Mouse (Mus musculus): Measurements from ENCODE around the gene Gsk3a.
"Not testable (repeated sequence)": the region's sequence is repeated elsewhere in the genome, so short reads cannot be mapped to it uniquely, and the experiment has no call there.

Gsk3a gene

GRCm38 (mm10) chr7:25273259-25274241 is 35.9 kb upstream of the Gsk3a start:
- DNase-seq (ENCODE audit: low spot score in 2 of 2) = no peak

- DNase-seq (ENCODE audit: low spot score in 2 of 2) = no peak
Measured at GRCm38 (mm10) chr7:25272445-25273258, 35.0 kb upstream of the Gsk3a start.

- DNase-seq (ENCODE audit: low spot score in 2 of 2) = no peak
Measured at GRCm38 (mm10) chr7:25271651-25272444, 34.2 kb upstream of the Gsk3a start.

- no peak for DNase-seq (ENCODE audit: low spot score in 2 of 2)
Measured at GRCm38 (mm10) chr7:25270652-25271633, 33.3 kb upstream of the Gsk3a start.

GRCm38 (mm10) chr7:25269545-25270271 is 32.1 kb upstream of the Gsk3a start:
- DNase-seq (ENCODE audit: low spot score in 2 of 2) = peak in 1 of 2 experiments; percentile 14

- peak in 1 of 2 experiments; percentile 20 for DNase-seq (ENCODE audit: low spot score in 2 of 2)
Measured at GRCm38 (mm10) chr7:25269029-25269428, 31.4 kb upstream of the Gsk3a start.

GRCm38 (mm10) chr7:25268588-25268987 is 30.9 kb upstream of the Gsk3a start:
- DNase-seq (ENCODE audit: low spot score in 2 of 2) = no peak

- DNase-seq (ENCODE audit: low spot score in 2 of 2) = peak; percentile 97 to 99
Measured at GRCm38 (mm10) chr7:25267751-25268463, 30.3 kb upstream of the Gsk3a start.

- peak; percentile 99 for DNase-seq (ENCODE audit: low spot score in 2 of 2)
Measured at GRCm38 (mm10) chr7:25267301-25267750, 29.7 kb upstream of the Gsk3a start, which contains the start of gene Cic. Gene Cic (plus strand): TSS chr7:25267704.

GRCm38 (mm10) chr7:25266180-25266962 is 28.7 kb upstream of the Gsk3a start:
- DNase-seq (ENCODE audit: low spot score in 2 of 2) = no peak

- DNase-seq (ENCODE audit: low spot score in 2 of 2) = not testable (repeated sequence)
Measured at GRCm38 (mm10) chr7:25265743-25266142, 28.1 kb upstream of the Gsk3a start.

GRCm38 (mm10) chr7:25263968-25264870 is 26.6 kb upstream of the Gsk3a start:
- no peak for DNase-seq (ENCODE audit: low spot score in 2 of 2)

- no peak for DNase-seq (ENCODE audit: low spot score in 2 of 2)
Measured at GRCm38 (mm10) chr7:25261896-25262295, 24.2 kb upstream of the Gsk3a start.

GRCm38 (mm10) chr7:25251822-25252221 is 14.2 kb upstream of the Gsk3a start:
- no peak for DNase-seq (ENCODE audit: low spot score in 2 of 2)

GRCm38 (mm10) chr7:25251071-25251791 is 13.6 kb upstream of the Gsk3a start:
- peak in 1 of 2 experiments; percentile 33 for DNase-seq (ENCODE audit: low spot score in 2 of 2)

All from thymus, postnatal 10 days (tissue).